Mouse (Mus musculus) frontal cortex, postnatal 14 days (tissue): ENCODE results near the gene Dock7.

Experiments used
- DNase-seq, 2 experiments: peaks; one replicate each; pipeline ENCODE4 v3.0.0; 2022; ENCODE audit warnings: low spot score in 2 of 2

Gene Dock7

GRCm38 (mm10) chr4:99120211-99121122, at the start of gene Dock7:
Gene Dock7 (minus strand): TSS chr4:99120915.
- DNase-seq, result peak; percentile 44 to 58

DNA sequence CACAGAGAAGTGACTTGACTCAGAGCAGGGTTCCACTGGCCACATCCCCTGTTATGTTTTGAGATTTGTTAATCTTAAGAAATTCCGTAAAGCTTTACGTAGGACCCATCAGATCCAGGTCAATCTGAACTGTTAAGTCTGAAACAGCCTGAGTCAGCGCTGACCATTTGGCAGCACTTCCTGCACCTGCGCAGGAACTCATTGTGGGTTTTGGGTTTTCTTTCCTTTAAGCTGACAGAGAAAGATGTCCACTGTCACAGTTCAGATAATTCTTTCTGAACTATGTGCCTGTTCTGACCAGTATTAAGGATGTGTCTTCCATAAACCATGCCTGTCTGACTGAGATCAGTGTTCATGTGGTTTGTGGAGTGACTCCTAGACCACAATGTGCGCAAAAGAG, 48.2 kb upstream of the Dock7 start:
- no peak for DNase-seq

GRCm38 (mm10) chr4:99163547-99163946, 42.8 kb upstream of the Dock7 start:
- no peak for DNase-seq

DNA sequence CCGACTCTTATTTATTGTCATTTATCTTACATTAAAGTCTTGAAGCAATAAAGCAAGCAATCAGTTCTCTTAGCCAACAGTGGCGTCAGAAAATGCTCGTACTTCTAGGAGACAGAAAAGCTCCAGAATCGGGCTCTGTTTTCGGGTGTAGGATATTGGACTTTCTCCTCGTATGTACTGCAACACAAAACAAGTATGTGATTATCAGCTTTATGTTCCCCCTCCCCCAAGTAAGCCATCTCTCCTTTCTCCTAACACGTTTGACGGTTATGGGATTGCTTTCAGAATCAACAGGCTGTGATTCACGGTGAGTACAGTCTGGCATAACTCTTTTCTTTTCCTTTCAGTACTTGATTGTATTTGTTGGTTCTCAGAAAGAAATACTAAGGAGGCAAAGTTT, 42.3 kb upstream of the Dock7 start:
- no peak for DNase-seq

DNA sequence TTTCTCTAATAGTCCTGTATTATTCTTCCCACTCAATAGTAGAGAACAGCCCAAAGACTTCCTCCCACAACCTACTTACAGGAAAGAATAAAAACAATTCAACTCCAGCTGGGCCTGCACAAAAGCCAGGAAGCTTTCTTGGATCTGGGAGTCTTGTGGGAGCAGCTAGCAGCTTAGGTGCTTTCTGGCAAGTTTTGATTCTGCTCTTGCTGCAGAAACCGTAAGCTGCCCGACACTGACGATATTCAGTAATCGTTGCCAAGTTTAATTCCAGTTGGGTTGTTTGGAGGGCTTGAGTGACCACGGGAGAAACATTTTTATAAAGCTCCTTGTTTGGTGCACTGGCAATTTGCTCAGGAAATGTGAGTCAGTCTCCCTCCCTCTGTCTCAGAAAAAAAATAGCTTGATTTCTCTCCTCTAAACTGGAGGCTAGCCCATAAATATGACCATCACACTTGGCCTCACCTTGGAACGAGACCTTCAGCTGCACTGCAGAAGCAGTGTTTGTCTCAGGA, 40.8 kb upstream of the Dock7 start:
- no peak for DNase-seq

DNA sequence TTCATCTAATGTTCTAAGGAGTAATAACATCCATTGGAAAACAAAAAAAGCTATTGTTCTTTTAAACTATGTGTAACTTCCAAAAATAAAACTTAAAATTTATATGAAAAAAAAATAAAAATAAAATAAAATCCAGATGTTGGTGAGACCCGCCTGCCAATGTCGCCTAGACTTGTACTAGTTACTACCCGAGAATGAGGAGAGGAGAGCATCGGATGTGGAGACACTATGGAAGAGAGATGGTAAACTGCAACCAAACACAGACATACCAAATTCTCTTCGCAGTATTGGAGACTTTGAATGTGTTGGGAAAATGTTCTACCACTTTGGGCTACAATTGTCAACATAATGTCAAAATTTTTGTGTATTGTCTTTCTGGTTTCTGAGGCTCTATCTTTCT, 40.2 kb upstream of the Dock7 start:
- no peak for DNase-seq

GRCm38 (mm10) chr4:99160414-99160813, 39.7 kb upstream of the Dock7 start:
- DNase-seq, result no peak

DNA sequence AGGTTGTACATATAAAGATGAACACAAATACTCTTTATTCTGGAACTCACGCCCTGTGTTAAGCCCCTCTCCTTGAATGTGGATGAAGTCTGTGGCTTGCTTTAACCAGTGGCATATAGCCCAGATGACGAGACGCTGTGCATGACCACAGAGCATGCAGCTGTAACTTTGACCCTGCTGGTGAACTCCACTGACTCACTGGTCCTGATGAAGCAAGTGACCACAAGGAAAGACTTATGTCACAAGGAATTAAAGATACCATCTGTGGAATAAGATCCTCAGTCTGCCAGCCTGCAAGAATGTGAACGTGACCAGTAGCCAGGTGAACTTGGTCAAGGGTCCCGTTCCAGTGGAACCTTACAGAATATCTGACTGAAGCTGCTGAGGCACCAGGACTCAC, 37.8 kb upstream of the Dock7 start:
- no peak for DNase-seq

GRCm38 (mm10) chr4:99156641-99157307, 36.1 kb upstream of the Dock7 start:
- no peak for DNase-seq

GRCm38 (mm10) chr4:99151885-99152558, 31.3 kb upstream of the Dock7 start:
- no peak for DNase-seq

DNA sequence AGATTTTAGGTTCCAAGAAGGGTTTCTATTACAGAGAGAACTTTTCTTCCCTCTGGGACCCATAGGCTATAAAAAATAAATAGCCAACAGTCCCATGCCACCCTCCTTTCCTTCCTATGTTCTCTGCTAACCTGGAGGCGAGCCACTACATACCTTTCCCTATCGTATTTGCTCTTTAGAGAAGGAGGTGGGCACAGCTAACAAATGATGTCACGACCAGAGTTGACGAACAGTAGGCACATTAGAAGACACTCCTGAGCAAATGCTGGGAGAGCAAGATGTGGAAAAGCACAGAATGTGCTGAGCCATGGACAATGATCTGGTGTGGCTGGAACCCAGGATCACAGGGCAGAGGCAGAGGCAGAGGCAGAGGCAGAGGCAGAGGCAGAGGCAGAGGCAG, 30.7 kb upstream of the Dock7 start:
- no peak for DNase-seq

GRCm38 (mm10) chr4:99143323-99143722, 22.6 kb upstream of the Dock7 start:
- DNase-seq, result no peak

- no peak for DNase-seq
Measured at GRCm38 (mm10) chr4:99141578-99141977, 20.9 kb upstream of the Dock7 start.

- no peak for DNase-seq
Measured at GRCm38 (mm10) chr4:99141171-99141570, 20.5 kb upstream of the Dock7 start.

DNA sequence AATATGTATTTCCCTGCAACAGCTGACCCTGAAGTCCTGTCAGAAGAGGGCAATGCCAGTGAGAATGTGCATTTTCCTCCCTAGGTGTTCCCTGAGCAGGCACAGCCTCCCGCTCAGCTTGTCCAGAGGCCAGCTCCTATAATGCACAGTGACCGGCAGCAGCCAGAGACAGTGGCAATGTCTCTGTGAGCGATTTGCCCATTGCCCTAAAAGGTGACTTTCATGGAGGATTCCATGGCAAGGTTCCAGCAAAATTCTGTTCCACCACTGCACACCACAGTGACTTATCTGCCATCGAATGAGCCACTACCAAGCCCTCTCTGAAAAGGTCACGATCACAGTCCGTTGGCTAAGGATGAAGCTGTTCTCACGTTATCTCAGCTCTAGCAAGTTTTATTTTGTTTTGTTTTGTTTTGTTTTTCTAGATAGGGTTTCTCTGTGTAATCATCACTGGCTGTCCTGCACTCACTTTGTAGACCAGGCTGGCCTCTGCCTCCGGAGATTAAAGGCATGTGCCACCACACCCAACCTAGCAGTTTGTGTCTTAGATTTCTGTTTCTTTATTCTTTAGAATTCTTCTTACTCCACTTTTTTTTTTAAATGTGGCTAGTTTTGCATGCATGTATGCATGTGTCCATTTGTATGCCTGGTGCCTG, 17.4 kb upstream of the Dock7 start:
- no peak for DNase-seq

DNA sequence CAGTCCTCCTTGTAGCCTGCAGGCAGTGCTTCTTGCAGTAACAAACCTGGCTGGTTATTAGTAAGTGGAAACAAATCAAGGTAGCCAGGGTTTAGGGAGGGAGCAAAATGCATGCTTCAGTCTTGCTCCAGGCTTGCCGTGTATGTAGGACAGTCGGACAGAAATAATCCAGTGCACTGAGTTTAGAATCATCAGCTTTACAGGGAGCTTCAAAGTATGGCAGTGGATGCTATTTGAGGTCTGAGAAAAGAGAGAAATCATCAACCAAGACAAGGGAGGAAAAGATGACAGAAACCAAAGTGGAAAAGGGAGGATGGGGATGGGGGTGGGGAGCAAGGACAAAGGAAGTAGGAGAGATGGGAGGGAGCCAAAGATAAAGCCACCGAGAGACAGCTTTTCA, 13.8 kb upstream of the Dock7 start:
- DNase-seq, result no peak

- DNase-seq, result no peak
Measured at GRCm38 (mm10) chr4:99133326-99133725, 12.6 kb upstream of the Dock7 start.

GRCm38 (mm10) chr4:99132686-99133085, 12.0 kb upstream of the Dock7 start:
- no peak for DNase-seq

DNA sequence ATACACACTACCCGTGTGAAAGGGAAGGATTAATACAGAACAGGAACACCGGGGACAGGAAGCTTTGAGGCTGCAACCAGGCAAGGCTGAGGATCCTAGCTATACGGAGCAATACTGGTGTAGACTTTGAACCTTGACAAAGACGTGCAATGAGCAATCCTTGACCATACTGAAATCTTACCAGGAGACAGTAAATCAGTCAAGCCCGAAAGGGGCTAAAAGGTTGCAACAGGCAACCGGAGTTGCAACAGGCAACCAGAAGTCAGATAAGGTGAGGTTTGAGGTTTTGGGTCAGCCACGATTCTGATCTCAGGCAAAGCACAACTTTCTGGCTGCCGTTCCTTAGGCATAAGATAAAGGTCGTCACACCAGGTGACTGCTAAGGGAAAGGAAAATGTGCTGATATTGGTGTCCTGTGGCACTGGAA, 10.5 kb upstream of the Dock7 start:
- no peak for DNase-seq

DNA sequence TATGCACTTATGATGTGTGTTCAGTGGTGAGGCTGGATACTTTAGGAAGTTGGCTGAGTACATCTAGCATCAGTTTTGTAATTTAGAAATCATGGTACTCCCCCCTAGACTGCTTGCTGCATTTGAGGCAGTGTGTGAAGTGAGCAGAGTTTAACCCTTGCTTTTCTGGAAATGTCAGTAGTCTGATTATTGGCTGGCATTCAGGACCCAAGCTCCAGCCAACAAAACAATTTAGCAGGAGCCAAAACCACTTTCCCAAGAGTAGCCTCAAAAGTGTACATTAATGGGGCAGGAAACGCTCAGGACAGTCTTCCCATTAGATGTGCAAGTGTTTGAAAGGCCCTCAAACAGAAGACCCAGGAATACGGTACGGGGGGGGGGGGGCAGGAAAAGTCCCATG, 2.8 kb upstream of the Dock7 start:
- no peak for DNase-seq

- no peak for DNase-seq
Measured at GRCm38 (mm10) chr4:99122786-99123185, 2.1 kb upstream of the Dock7 start.

- DNase-seq, result no peak
Measured at GRCm38 (mm10) chr4:99122047-99122446, 1.3 kb upstream of the Dock7 start.
